Mouse (Mus musculus) small intestine, adult 2 months (tissue): ENCODE measurements around the gene Prr13.

Source experiments
- CTCF ChIP-seq: fragments of 200-500 bp; IDR thresholded peaks from 2 replicates; pipeline ENCODE4 v1.5.1; 2012; ENCODE audit warnings: low read depth, mild to moderate bottlenecking, control low read depth, inconsistent platforms, low read length, moderate library complexity, mixed read lengths; ENCODE audit not compliant: insufficient replicate concordance, insufficient read length; ENCODE audit errors: extremely low read depth
- POLR2A ChIP-seq: fragments of 200-500 bp; IDR thresholded peaks from 2 replicates; pipeline ENCODE4 v1.6.1; 2012; ENCODE audit warnings: low read depth, mild to moderate bottlenecking, control low read depth, inconsistent platforms, low read length, moderate library complexity

DNA sequence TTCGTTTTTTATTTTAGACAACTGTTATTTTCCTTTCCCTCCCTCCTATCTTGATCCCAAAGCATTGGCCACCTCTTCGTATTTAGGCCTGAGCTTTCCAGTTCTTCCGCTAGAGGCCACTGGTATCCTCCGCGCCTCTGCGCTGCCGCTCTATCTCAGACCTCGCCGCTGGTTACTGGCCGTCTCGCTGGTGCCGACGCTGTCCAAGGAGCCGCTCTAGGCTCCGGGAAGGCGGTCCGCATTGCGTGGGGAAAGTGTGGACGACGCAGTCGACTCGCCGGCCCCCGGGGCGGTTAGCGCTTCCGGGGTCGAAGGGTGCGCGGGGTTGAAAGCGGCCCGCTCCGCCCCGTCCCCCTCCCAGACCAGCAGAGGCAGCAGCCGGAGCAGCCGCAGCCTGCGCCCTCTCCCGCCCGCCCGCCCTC lies 11.4 kb downstream of the Prr13 start, which contains the start of gene Pcbp2:
- peak; percentile 66; the same call in 1 of the 2 replicates for TF ChIP-seq POLR2A
- TF ChIP-seq CTCF = peak; percentile 88; the same call in 1 of the 2 replicates
